Mouse (Mus musculus) forebrain, postnatal 0 days (tissue): ENCODE measurements around the gene Uck1. TPM values are rescaled to one million over a fixed set of nuclear protein-coding genes. Genes with fewer than 3 reads are reported as not detected.

Experiments used
- ATAC-seq: fragments of 200-750 bp; cut with Nextera tagmentation; 2 replicates; pipeline ENCODE4 v1.8.0; 2017; ENCODE audit warnings: mild to moderate bottlenecking, moderate library complexity
- DNase-seq: peaks from one replicate; pipeline ENCODE4 v3.0.0-alpha.2; 2015
- H3K27ac ChIP-seq: fragments of 300-500 bp; sonication (generic); 2 replicates; pipeline ENCODE4 v1.5.1; 2014; ENCODE audit warnings: low read depth, mild to moderate bottlenecking, antibody characterized with exemption, low read length, moderate library complexity, mixed read lengths
- H3K27me3 ChIP-seq: fragments of 300-500 bp; sonication (generic); 2 replicates; pipeline ENCODE4 v1.6.1; 2014; ENCODE audit warnings: mild to moderate bottlenecking, low read length, mixed read lengths; ENCODE audit not compliant: insufficient read depth
- H3K36me3 ChIP-seq: fragments of 300-500 bp; sonication (generic); 2 replicates; pipeline ENCODE4 v1.6.1; 2014; ENCODE audit warnings: mild to moderate bottlenecking, moderate library complexity; ENCODE audit not compliant: insufficient read depth
- H3K4me1 ChIP-seq: fragments of 300-500 bp; sonication (generic); 2 replicates; pipeline ENCODE4 v1.6.1; 2014; ENCODE audit warnings: antibody characterized with exemption; ENCODE audit not compliant: insufficient read depth
- H3K4me2 ChIP-seq: fragments of 300-500 bp; sonication (generic); 2 replicates; pipeline ENCODE4 v1.6.1; 2014; ENCODE audit warnings: low read depth, mild to moderate bottlenecking, moderate library complexity
- H3K4me3 ChIP-seq: fragments of 300-500 bp; sonication (generic); 2 replicates; pipeline ENCODE4 v1.5.1; 2014; ENCODE audit warnings: low read depth, low read length, mixed read lengths
- H3K9ac ChIP-seq: fragments of 300-500 bp; sonication (generic); 2 replicates; pipeline ENCODE4 v1.6.1; 2014; ENCODE audit warnings: mild to moderate bottlenecking
- H3K9me3 ChIP-seq: fragments of 300-500 bp; sonication (generic); 2 replicates; pipeline ENCODE4 v1.6.1; 2016; ENCODE audit warnings: low read length
- CTCF ChIP-seq: sonication (generic); IDR thresholded peaks from 2 replicates; pipeline ENCODE4 v1.5.1; 2016; ENCODE audit warnings: antibody characterized with exemption, control low read depth, low read depth
- WGBS: fragments of 180-500 bp; shearing (Covaris S2); extraction: QIAGEN DNeasy Blood & Tissue Kit; methylation state at CpG from one replicate; pipeline ENCODE4 v1.1.7; 2014; 5-methylcytosine and 5-hydroxymethylcytosine counted together
- polyA plus RNA-seq: library from polyadenylated mRNA; unstranded; fragments of >200 nt; fragmentation: Nextera tagmentation; extraction: Ambion mirVana; gene quantifications from 2 replicates; pipeline ENCODE4 v1.2.1, GENCODE M21; 2015
- total RNA-seq: library from RNA; depleted of rRNA; stranded (reverse); fragments of >200 nt; gene quantifications from 2 replicates; pipeline ENCODE4 v1.2.3, GENCODE M21; 2014; rRNA removed

The Uck1 gene
- total and polyA plus RNA-seq, 2 experiments from 2014 or later, result 105 to 134 TPM

DNA sequence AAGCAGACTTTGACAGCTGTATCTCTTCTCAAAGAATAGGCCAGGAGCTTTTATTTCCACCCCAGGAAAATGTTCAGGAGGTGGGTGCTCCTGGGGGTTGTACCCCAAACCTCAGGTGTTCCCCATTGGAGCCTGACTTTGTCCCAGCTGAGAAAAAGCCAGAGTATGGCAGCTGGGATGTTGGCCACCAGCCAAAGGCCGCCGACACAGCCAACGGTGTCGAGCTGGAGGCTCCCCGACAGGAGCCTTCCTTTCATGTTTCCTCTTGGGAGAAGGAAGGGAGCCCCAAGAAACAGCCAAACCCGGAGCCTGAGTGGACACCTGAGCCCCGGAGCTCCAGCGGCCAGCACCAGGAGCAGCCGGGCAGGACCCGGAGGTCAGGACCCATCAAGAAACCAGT is 47.0 kb downstream of the Uck1 start:
- no peak for TF ChIP-seq CTCF
- no peak overlapping the region for H3K27ac ChIP-seq
- no peaks in the 10 kb centered on the region for H3K4me1 ChIP-seq
- 57% methylated on average over 10 of the region's 10 CpGs for WGBS
- no peaks in the 10 kb centered on the region for H3K9me3 ChIP-seq
- no peak overlapping the region for H3K4me3 ChIP-seq
- no peak overlapping the region for H3K9ac ChIP-seq
- DNase-seq, result no peak
- H3K36me3 ChIP-seq, result peaks cover 98% of the 10 kb centered on the region
- no peaks in the 10 kb centered on the region for H3K27me3 ChIP-seq
- H3K4me2 ChIP-seq, result no peak overlapping the region
- no peak for ATAC-seq

DNA sequence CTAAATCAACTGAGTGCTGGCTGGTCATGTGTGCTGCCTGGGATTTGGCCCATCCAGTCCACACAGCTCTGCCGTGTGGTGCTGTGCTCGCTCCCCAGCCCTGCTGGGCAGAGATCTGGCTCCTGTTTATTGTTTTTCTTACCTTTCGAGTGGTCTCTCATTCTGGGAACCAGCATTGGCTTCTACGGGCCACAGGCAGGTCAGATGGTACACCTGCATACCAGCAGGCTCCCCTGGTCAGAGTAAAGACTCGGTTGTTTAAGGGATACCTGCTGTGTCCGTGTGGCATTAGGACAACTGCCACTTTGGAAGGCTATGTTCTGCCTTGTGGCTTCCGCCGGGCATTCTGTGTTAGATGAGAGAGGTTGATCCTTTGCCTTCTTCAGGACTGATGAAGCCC is 48.3 kb downstream of the Uck1 start:
- no peak overlapping the region for H3K4me2 ChIP-seq
- H3K4me3 ChIP-seq, result no peak overlapping the region
- 92% methylated on average over 8 of the region's 8 CpGs for WGBS
- DNase-seq, result no peak
- no peak for ATAC-seq
- no peaks in the 10 kb centered on the region for H3K9me3 ChIP-seq
- no peak overlapping the region for H3K27ac ChIP-seq
- H3K27me3 ChIP-seq, result no peaks in the 10 kb centered on the region
- no peak for TF ChIP-seq CTCF
- no peak overlapping the region for H3K9ac ChIP-seq
- peaks cover 98% of the 10 kb centered on the region for H3K36me3 ChIP-seq
- no peaks in the 10 kb centered on the region for H3K4me1 ChIP-seq

DNA sequence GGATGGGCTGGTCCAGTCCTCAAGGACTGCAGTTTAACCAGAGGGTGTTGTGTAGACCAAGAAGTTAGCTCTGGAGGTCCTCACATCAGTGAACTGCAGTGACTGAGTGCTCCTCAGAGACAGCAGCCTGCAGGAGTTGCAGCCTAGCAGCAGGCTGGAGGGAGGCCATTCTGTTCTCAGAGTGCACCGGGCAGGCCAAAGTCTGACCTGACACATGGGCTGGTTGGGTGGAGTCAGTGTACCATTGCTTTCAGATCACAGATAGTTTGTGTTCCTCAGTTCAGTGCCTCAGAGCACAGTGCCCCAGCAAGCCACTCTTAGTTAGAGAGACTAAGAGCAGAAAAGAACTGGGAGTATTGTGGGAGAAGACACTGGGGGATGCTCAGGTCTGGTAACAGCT is 52.3 kb downstream of the Uck1 start:
- Histone ChIP-seq H3K4me1 (no peaks in the 10 kb centered on the region), H3K27ac (no peak overlapping the region), H3K9me3 (no peaks in the 10 kb centered on the region), H3K4me2 (no peak overlapping the region), H3K9ac (no peak overlapping the region), H3K36me3 (peaks cover 98% of the 10 kb centered on the region), H3K27me3 (no peaks in the 10 kb centered on the region), H3K4me3 (no peak overlapping the region)
- TF ChIP-seq CTCF, result no peak
- DNase-seq (no peak), ATAC-seq (no peak)
- 100% methylated on average over 1 of the region's 1 CpGs for WGBS

Other genes starting within 250 kb of the Uck1 start
- gene Fam78a, start 175.3 kb downstream of the Uck1 start, total RNA-seq, result 0.38 and 0.62 TPM in 2 replicates
- gene Fam78a, start 175.3 kb downstream of the Uck1 start, polyA plus RNA-seq, result 0.38 and 0.39 TPM in 2 replicates
- gene Plpp7, start 164.6 kb downstream of the Uck1 start, total RNA-seq, result 21.5 and 28.6 TPM in 2 replicates
- gene Plpp7, start 164.6 kb downstream of the Uck1 start, polyA plus RNA-seq, result 23.4 and 24.0 TPM in 2 replicates
- 92.1 and 131 TPM in 2 replicates for gene Prrc2b, start 109.1 kb downstream of the Uck1 start, total RNA-seq
- gene Prrc2b, start 109.1 kb downstream of the Uck1 start, polyA plus RNA-seq, result 40.7 and 60.4 TPM in 2 replicates
- 34.5 and 38.5 TPM in 2 replicates for gene Pomt1, start 23.6 kb downstream of the Uck1 start, total RNA-seq
- 16.2 and 19.8 TPM in 2 replicates for gene Pomt1, start 23.6 kb downstream of the Uck1 start, polyA plus RNA-seq
- 62.2 and 64.4 TPM in 2 replicates for gene Golga2, start 27.2 kb upstream of the Uck1 start, total RNA-seq
- 16.3 and 22.1 TPM in 2 replicates for gene Golga2, start 27.2 kb upstream of the Uck1 start, polyA plus RNA-seq
- gene Swi5, start 27.9 kb upstream of the Uck1 start, total RNA-seq, result 290 and 323 TPM in 2 replicates
- 407 and 445 TPM in 2 replicates for gene Swi5, start 27.9 kb upstream of the Uck1 start, polyA plus RNA-seq
- gene Ciz1, start 92.2 kb upstream of the Uck1 start, total RNA-seq, result 62.6 and 78.2 TPM in 2 replicates
- 51.5 and 52.9 TPM in 2 replicates for gene Ciz1, start 92.2 kb upstream of the Uck1 start, polyA plus RNA-seq
- 76.2 and 106 TPM in 2 replicates for gene Dnm1, start 93.2 kb upstream of the Uck1 start, total RNA-seq
- 47.9 and 71.6 TPM in 2 replicates for gene Dnm1, start 93.2 kb upstream of the Uck1 start, polyA plus RNA-seq
- 197 and 210 TPM in 2 replicates for gene 1110008P14Rik, start 121.8 kb upstream of the Uck1 start, total RNA-seq
- 160 and 186 TPM in 2 replicates for gene 1110008P14Rik, start 121.8 kb upstream of the Uck1 start, polyA plus RNA-seq
- 0.54 and 1.2 TPM in 2 replicates for gene Lcn2, start 128.1 kb upstream of the Uck1 start, total RNA-seq
- 0.63 and 1.0 TPM in 2 replicates for gene Lcn2, start 128.1 kb upstream of the Uck1 start, polyA plus RNA-seq
- 32.1 and 37.5 TPM in 2 replicates for gene Ptges2, start 135.7 kb upstream of the Uck1 start, total RNA-seq
- gene Ptges2, start 135.7 kb upstream of the Uck1 start, polyA plus RNA-seq, result 54.9 and 58.6 TPM in 2 replicates
- 3.8 and 4.5 TPM in 2 replicates for gene Naif1, start 190.3 kb upstream of the Uck1 start, total RNA-seq
- gene Naif1, start 190.3 kb upstream of the Uck1 start, polyA plus RNA-seq, result 2.4 and 3.9 TPM in 2 replicates
- gene Slc25a25, start 191.3 kb upstream of the Uck1 start, total RNA-seq, result 55.4 and 62.5 TPM in 2 replicates
- gene Slc25a25, start 191.3 kb upstream of the Uck1 start, polyA plus RNA-seq, result 38.3 and 40.9 TPM in 2 replicates